Mouse (Mus musculus): ENCODE data around the gene Esyt3.

The Esyt3 gene

DNA sequence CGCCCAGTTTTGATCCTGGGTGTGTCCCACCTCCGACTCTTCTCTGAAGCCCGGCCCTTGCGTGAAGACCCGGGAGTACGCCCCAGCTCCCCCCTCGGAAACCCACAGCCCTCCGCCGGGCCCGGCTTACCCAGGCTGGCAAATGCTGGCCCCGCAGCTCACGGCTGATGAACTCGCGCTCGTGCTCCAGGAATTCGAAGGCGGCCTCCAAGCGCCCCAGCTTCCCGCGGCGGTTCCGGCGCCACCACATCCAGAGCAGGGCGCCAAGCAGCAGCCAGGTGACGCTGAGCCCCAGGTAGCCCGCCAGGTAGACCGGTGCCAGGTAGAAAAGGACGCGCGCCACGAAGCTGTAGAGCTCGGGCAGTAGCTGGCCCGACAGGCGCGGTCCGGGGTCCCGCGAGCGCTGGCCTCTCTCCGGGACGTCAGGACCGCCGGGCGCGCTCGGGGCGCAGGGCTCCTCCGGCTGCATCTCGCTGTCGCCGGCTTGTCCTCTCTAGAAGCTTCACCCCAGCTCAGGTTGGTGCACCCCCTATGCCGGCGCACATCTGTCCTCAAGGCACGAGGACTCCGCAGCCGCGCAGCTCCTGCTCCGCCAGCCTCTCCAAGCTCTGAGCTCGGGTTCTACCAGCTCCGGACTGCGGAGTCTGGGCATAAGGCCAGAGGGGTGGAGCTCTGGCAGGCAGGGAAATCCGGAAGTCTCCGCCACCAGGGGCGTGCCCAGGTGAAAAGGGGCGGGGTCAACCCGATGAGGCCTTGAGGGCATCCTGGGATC lies at the start of gene Esyt3:
TSS of gene Esyt3 (minus strand) at position 637 of the 772 bp plus-strand sequence.
- DNase-seq (ENCODE audit: low spot score), result peak; percentile 61

DNA sequence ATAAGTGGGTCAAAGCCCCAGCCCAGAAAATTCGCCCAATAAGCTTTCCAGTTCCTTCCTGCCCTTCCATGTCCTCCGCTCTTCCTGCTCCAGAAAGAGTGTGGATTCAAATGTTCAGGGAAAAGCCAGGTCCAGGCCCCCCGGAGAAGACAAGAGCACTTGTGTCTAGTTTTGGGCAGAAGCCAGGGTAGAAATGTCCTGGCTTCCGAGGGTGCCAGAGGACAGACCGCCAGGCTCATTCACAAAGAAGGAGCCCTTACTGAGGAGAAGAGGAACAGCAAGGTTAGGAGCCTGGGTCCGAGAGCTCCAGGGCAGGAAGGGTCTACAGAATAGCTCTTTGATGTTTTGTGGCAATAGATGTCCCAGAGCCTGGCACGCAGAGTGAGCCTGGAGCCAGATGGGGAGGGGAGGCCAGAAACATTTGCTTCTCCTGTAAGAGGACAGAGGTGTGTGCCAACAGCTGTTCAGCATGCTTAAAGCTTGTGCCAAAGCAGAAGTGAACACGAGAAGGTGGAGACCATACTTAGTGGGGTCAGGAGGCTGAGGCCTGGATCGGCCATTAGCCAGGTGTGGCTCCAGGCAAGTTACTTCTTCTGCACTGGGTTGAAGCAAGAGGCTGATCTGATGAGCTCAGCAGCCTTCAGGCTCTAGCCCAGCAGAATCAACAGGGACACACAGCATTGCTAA lies 43.1 kb upstream of the Esyt3 start:
- DNase-seq (ENCODE audit: low spot score), result no peak

DNA sequence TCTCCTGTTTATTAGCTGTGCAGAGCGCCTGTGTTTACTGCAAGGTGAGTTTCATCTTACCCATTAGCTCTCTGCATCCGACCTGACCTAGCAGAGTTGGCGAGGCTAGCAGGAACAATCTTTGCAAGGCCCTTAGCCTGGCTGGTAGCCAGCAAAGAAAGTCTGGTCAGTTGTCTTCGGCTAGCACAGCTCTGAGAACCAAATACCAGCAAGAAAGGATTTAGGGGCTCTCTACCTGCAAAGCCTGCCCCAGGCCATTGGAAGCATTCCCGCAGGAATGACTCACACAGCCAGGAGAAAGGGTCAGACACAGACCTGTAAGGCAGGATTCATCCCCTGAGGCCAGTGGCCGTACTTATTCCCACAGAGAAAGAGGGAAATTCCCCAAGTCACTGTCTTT lies 42.4 kb upstream of the Esyt3 start:
- DNase-seq (ENCODE audit: low spot score), result peak; percentile 31

DNA sequence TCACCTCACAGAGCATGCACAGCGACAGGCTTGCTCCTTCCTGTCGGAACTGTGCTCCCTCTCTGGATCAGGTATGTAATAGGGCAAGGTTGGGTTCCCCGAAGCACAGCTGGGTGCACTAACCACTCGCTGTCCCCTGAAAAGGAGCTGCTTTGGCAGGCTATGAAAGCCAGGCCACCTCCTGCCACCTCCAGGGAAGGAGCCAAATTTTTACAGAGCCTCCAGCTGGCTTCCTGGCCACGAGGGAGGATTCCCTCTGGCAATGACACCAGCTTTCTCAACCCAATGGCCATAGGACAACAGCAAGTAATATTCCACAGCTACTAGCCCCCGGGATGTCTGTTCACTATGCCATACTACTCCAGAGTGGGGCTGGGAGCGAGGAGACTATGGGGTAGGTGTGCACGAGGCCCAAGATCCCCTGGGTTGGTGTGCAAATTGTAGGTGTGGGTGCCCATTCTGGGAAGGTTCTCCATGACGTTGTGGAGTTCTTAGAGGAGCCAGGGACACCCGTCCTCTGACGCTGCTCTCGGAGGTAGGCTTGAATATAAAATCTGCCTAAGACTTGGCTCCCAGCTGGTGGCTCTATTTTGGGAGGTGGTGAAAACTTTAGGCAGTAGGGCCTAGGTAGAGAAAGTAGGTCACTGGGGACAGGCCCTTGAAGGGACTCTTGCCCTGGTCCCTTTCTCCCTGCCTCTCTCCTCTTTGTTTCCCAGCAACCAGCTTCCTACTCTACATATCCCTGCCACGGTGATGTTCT lies 38.9 kb upstream of the Esyt3 start:
- no peak for DNase-seq (ENCODE audit: low spot score)

DNA sequence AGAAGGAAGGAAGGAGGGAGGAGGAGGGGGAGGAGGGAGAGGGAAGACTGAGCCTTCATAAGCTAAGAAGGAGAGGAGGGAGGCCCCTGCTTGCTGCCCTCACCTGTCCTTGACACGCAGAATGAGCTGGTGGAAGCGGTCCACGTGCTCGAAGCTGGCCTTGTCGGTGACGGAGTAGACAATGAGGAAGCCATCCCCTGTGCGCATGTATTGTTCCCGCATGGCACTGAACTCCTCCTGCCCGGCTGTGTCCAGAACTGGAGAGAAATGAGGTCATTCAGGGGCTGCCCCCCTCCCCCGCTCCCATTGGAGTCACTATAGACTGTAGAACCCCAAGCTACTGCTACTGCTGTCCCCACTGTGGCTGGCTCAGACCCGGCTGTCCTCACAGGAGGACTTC lies 36.0 kb upstream of the Esyt3 start:
- no peak for DNase-seq (ENCODE audit: low spot score)

DNA sequence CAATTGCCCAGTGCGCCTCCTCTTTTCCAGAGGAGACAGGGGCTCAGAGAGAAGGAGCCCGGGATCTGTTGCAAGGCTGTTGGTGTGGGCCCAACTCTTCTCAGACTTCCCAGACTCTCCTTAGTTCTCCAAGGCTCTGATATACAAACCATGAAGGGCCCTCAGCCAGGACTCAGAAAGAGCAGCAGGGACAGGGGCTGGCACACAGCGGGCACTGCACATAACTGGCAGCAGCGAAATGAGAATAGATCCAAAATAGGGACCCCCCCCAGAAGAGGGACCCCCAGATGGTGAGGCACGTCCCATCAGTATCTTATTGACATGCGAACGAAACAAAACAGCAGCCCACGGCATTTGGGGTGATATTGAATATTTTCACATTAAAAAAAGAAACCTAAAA lies 34.8 kb upstream of the Esyt3 start:
- no peak for DNase-seq (ENCODE audit: low spot score)

DNA sequence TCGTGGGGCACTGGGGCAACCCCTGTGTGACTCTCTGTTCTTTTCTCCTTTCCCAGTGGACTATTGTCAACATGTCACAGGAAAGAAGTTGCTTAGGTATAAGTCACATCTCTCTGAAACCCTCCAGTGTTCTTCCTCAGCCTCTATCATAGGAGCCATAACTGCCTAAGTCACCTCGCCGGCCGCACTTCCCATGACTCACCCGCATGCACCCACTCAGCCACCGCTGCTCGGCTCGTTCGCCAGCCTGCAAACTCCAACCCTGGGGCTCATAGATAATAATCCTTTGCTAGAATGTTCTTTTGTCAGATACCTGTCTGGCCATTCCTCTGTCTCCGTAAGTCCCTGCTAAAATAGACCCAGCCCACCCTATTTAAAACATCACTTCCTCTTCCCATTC lies 33.2 kb upstream of the Esyt3 start:
- no peak for DNase-seq (ENCODE audit: low spot score)

DNA sequence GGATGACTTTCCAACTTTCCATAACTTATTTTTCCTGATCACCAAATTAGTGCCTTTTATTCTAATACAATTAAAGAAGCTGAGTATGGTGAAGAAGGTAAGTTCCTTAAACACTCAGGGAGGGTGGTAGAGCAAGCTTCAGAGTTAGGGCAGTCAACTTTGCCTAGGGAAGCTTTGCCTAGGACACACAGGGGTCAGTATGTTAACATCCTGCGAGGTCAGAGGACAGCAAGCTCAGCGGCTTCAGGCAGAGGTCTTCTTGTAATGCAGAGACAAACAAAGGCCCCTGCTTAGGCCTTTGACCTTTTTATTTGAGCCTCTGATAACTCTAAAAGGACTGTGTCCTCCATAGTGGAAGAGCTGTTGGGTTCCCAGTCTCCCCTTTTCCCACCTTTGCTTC lies 32.4 kb upstream of the Esyt3 start:
- no peak for DNase-seq (ENCODE audit: low spot score)

DNA sequence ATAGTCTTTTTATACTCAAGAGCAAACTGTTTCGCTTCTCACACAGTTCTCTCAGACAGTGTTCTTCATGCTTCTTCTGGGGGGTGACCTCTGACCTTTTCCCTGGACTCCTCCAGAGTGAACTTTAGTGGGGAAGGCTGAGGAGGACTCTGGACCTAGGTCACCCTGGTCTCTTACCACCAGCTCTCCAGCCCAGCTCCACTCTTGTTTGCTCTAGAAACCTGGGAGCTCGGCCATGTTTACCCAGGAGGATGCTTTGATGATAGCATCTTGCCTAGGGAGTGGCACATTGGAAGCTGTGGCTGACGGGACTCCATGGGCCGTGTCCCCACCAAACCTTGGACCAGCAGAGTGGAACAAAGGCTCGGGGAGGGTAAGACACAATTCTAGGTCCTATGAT lies 31.8 kb upstream of the Esyt3 start:
- peak; percentile 21 for DNase-seq (ENCODE audit: low spot score)

DNA sequence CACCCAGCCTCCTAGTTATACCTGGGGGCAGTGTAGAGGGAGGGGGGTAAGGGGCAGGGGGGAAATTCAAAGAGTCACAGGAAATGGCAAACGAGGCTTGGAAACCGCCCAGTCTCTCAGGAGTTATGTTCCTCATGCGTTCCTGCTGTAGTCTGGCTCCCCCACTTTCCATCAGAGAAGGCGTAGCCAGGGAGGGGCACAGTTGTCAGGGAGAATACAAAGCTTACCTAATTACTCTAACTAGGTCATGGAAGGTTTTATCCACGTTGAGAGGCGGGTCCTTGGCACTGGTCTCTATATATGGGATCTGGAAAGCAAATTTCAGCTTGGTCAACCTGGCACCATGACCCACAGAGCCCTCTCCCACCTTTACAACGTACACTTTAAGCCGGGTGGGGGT lies 31.1 kb upstream of the Esyt3 start:
- DNase-seq (ENCODE audit: low spot score), result no peak

DNA sequence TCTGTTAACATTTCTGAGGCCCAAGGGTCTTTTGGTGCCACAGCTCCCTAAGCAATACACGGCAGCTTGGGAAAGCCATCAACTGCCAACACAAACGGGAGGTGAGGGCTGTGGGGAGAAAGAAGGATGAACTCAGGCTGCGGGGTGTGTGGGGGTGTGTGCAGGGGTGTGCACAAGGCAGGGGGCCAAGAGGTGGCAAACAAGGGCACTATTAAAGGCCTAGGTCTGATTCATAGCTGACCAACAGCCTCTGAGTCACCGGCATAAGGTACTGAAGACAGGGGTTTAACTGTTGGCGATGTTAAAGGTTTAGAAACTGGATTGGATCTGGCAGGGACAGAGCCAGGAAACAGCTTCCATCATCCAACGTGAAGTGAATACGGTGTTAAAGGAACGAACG lies 30.5 kb upstream of the Esyt3 start:
- DNase-seq (ENCODE audit: low spot score), result no peak

DNA sequence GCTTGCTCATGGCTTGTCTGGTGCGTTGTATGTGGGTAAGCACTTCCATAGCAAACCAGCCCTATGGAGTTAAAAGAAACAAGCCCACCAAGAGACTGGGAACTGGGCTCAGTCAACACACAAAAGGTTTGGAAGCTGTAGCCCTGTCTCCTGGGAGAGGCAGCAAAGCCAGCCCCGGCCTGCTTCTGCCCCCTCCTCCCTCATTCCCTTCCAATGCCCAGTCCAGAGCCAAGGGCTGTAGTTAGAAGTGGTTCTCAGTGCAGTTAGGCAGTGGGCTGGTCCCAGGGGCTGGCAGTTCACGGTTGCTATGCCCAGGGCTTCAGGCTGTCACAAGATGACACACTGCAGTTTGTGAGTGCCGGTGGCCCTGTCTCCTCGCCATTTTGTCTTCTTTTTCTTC lies 29.7 kb upstream of the Esyt3 start:
- no peak for DNase-seq (ENCODE audit: low spot score)

DNA sequence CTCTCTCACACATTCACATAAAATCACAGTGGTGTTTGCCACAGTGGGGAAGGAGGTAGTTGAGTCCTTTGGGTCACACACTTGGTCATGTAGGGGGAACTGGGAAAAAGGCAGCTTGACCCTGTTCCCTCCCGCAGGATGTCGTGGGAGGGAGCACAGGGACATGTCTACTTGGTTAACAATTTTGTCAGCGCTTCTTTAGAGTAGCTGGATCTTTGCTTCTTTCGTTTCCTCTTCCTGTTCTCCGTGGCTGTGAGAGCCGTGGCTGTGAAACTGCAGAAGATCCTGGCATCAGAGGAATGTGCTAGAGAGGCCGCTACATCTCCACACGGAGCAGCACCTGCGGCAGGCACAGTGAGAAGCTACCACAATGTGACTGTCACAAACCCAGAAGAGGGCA lies 24.2 kb upstream of the Esyt3 start:
- DNase-seq (ENCODE audit: low spot score), result no peak

DNA sequence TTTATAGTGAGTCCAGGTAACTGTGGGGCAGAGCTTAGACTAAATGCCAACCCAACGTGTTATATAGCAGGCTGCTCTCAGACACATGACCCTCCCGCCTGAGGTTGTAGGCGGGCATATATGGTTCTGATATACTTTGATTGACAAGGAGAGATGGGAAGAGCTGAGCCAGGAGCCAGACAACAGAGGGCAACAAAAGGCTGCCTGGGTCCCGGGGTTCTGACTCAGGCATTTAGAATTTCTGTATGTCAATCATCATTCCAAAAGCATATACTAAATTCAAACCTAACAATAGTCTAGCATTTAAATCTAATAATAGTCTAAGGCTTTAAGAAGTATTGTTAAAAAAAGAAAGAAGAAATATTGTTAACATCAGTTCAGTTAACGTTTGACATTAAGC lies 20.8 kb upstream of the Esyt3 start:
- no peak for DNase-seq (ENCODE audit: low spot score)

DNA sequence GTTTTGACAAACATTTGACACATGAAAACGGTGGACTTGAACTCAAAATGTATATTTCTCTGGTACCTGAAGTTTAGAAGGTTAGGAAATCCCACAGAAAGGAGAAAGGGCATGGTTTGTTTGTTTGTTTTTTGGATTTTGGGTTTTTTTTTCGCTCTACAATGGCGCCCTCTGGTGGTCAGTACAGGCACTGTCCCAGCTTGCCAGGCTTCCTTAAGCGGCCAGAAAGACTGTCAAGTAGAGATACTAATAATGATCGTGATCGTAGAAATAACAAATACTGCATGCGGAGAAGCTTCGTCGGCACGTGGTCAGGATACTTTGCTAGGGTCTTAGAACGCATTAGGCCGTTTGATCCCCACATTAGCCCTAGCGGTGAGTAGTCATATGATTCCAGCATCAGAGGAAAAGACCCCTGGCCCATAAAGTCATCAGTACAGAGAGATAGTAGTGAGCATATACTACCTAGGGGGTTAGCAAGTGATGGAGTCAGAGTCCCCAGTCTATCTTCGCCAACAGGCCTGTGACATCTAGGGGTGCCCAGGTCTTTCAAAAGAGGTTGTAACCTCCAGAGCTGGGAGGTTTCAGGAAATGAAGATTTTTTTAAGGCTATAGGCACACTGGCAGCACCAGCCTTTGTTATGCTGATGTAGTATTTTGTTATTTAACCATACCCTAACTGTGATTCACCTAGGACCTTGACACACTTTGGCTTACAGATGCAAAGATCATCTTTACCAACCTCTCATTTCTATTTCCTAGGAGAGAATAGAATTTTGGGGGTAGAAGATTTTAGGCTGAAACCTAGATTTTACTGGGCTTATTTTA lies 18.4 kb upstream of the Esyt3 start:
- peak; percentile 65 for DNase-seq (ENCODE audit: low spot score)

DNA sequence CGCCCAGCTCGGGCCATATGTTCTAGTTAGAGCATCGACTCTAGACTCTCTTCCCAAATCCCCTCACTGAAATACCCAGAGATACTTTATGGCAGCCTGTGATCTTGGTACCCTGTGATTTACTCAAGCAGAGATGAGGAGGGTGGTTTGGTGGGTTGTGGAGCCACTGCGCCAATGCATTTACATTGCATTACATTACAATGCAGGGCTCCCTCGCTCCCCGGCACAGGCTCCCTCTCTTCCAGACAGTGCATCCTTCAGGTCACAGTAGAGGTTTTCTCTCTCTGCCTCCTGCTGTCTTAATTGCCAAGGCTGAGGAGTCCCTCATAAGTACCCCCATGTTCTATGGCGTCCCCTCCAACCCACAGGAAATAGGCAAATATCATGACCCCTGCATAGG lies 10.1 kb upstream of the Esyt3 start:
- DNase-seq (ENCODE audit: low spot score), result no peak

DNA sequence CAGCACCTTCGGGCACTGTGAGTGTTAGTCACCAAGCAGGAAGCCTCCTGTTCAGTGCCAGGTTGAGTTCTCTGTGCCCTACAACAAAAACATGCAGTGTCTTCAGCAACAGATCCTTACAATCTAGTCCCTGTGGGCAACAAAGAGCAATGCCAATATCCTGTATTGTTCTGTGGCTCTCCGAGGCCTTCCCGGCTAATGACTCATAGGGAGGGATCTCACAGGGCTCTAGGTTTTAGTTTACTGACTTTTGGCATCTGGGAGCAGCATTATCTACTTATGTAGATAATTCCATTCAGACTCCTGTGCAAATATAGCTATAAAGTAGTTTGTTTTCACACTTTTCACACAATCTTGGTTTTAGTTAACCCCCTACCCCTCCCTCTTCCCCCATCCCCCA lies 7.5 kb upstream of the Esyt3 start:
- DNase-seq (ENCODE audit: low spot score), result no peak

DNA sequence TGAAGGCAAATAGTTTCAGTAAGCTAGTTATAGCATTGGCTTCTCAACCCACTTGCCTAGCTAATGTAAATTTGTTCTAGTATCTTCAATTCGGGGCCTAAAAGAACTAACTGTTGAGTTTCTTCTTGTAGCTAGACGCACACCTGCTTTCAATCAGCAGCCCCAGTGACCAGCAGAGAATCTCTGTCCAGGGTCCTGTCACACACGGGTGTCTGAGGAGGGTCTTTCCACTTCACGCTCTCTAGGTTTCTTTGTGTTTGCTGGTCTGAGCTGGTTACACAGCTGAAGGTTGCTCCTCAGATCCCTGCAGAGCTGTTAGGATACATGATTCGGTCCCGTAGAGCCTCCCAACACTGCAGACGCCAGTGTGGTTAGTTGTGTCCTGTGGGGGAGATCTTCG lies 4.7 kb upstream of the Esyt3 start:
- no peak for DNase-seq (ENCODE audit: low spot score)

DNA sequence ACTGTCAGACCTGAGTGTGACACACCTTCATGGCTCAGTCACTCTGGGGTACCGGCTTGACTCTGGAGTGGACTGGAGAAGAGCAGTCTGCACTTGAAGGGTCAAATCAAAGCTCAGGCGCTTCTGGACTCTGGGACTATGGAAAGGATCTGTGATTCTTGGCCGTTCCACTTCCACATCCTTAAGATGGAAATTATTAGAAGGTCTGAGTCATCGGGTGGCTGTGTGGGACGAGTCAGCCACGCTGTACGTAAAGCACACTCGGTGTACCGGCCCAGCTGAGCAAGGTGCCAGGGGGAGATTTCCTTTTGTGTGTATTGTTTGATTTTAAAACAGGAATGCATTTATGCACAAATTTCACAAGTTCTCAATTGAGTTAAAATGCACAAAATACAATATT lies 3.6 kb upstream of the Esyt3 start:
- no peak for DNase-seq (ENCODE audit: low spot score)

DNA sequence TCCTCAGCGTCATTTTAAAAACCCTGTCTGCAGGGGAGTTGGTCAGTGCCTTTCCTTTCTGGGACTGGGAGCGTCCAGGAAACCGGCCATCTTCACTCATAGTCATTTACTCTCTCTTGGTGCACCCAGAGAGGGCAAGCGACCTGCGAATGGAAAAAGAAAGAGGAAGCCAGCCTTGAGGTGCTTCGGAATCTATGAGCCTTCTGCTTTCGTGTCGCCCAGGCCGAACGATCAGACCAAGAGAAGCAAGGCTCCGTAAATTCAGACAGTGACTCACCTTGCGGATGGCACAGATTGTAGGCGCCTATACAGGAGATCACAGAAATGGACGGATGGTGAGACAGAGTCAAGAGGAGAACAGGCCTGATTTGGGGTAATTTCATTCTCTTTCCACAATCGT lies 655 bp upstream of the Esyt3 start:
- no peak for DNase-seq (ENCODE audit: low spot score)

DNA sequence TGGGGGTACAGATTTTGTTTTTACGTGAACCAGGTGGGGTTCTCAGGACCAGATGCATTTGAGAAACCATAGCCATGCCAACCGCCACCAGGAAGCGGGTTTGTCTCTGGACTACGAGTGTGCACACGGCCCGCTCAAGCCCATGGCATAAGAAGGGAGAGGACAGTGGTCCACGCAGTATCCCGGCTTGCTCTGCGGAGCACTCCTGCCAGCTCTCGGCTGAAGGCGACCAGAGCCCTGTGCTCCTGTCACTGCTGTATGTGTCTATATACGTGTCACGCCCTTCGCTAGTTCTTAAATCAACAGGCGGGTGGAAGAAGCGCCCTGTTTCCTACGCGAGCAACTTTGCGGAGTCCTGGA lies 816 bp downstream of the Esyt3 start:
- DNase-seq (ENCODE audit: low spot score), result no peak

DNA sequence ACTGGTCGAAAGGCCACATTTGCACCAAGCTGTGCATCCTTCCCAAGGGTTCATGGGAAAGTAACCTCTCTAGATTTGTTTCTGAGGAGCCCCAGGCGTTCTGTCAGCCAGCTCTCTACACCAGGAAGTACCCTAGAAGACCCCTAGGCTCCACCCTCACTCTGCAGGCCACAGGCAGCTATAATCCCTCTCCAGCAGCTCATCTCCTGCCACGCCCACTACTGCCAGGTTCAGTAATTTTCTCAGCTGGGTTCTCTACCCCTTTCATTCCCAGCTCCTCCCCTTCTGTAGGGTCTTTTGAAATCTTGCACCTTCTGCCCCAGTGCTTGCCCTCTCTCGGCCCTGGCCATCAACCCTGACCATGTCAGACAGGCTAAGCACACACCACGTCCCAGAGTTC lies 2.4 kb downstream of the Esyt3 start:
- no peak for DNase-seq (ENCODE audit: low spot score)
